Comparison of ENCODE assay signal across 8 mouse cellular contexts in the genomic region with DNA sequence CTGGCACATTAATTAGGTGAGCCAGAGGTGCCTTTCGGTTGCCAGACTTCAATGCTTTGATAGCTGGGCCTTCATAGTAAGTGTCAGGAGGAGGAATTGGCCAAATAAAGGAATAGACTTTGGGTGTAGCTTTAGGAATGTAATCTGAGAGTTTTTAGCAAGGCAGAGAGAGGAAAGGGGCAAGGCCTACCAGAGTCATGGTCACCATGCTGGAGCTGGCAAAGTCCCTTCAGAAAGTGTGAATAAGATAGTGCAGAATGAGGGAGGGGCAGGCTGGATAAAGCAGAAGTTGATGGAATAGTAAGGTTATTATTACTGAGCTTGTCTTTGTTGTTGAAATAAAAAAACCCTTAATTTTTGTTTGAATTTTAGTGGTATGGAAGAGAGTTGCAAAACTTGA. TPM values are rescaled to one million over a fixed set of nuclear protein-coding genes. Genes with fewer than 3 reads are reported as not detected.
DNase-seq lines count a peak whose midpoint lies in the region; ATAC-seq and TF ChIP-seq lines count a peak whose summit lies in the region.

No protein-coding gene starts in this region.

- H3K27me3 ChIP-seq in hindbrain, postnatal 0 days (ENCODE audit: insufficient read depth, low read length), result no peaks in the 10 kb centered on the region
- no peaks in the 10 kb centered on the region for H3K27me3 ChIP-seq in neural tube, embryonic 12.5 days (replicated peaks)

- H3K9ac ChIP-seq in hindbrain, postnatal 0 days (replicated peaks; ENCODE audit: low read length), result peak overlapping the region; percentile 86
- peak overlapping the region; percentile 84 for H3K9ac ChIP-seq in neural tube, embryonic 12.5 days

- H3K9me3 ChIP-seq in hindbrain, postnatal 0 days (ENCODE audit: low read length), result no peaks in the 10 kb centered on the region
- no peaks in the 10 kb centered on the region for H3K9me3 ChIP-seq in neural tube, embryonic 12.5 days

- peak overlapping the region; percentile 91 for H3K27ac ChIP-seq in layer of hippocampus, adult 2 months
- H3K27ac ChIP-seq in cortical plate, adult 2 months (ENCODE audit: insufficient read depth, low read length), result no peak overlapping the region
- peak overlapping the region; percentile 95 for H3K27ac ChIP-seq in hindbrain, postnatal 0 days
- H3K27ac ChIP-seq in neural tube, embryonic 12.5 days, result no peak overlapping the region

- peak overlapping the region; percentile 86 for H3K4me2 ChIP-seq in hindbrain, postnatal 0 days (ENCODE audit: low read depth, low read length)
- H3K4me2 ChIP-seq in neural tube, embryonic 12.5 days (replicated peaks), result peak overlapping the region; percentile 72

- H3K4me3 ChIP-seq in layer of hippocampus, adult 2 months, result peak overlapping the region; percentile 85
- peak overlapping the region; percentile 80 for H3K4me3 ChIP-seq in cortical plate, adult 2 months (ENCODE audit: insufficient read depth, low read length)
- peak overlapping the region; percentile 80 for H3K4me3 ChIP-seq in hindbrain, postnatal 0 days (ENCODE audit: low read length)
- H3K4me3 ChIP-seq in neural tube, embryonic 12.5 days, result peak overlapping the region; percentile 62

- DNase-seq in layer of hippocampus, adult 2 months (ENCODE audit: low spot score in 2 of 2), result no peak
- DNase-seq in layer of hippocampus, adult 11-12 months (ENCODE audit: low spot score), result no peak
- no peak for DNase-seq in hindbrain, postnatal 0 days (ENCODE audit: low spot score)
- DNase-seq in ovary, postnatal 10 days (ENCODE audit: low spot score), result no peak
- DNase-seq in left cerebral cortex, adult 9 months (ENCODE audit: low spot score in 2 of 2), result no peak
- DNase-seq in thymus, adult 18-20 months, result no peak

- no peaks in the 10 kb centered on the region; the same call in 1 of the 2 replicates for H3K36me3 ChIP-seq in hindbrain, postnatal 0 days (ENCODE audit: insufficient read depth, low read length)
- peaks cover 17% of the 10 kb centered on the region for H3K36me3 ChIP-seq in neural tube, embryonic 12.5 days

- TF ChIP-seq POLR2A in cortical plate, adult 2 months (IDR thresholded peaks at IDR 0.05; ENCODE audit: extremely low read depth, insufficient read depth, low read length), result no peak

- H3K4me1 ChIP-seq in cortical plate, adult 2 months (ENCODE audit: control insufficient read depth, insufficient read depth, low read length), result no peaks in the 10 kb centered on the region
- peaks cover 11% of the 10 kb centered on the region for H3K4me1 ChIP-seq in hindbrain, postnatal 0 days (ENCODE audit: insufficient read depth, low read length)
- H3K4me1 ChIP-seq in neural tube, embryonic 12.5 days, result peaks cover 15% of the 10 kb centered on the region

- 33% methylated on average over 1 of the region's 1 CpGs for WGBS in hindbrain, postnatal 0 days
- WGBS in neural tube, embryonic 12.5 days, result 34% methylated on average over 1 of the region's 1 CpGs

- ATAC-seq in hindbrain, postnatal 0 days, result no peak
- no peak for ATAC-seq in neural tube, embryonic 12.5 days (ENCODE audit: low FRiP score, low read depth)

- TF ChIP-seq CTCF in layer of hippocampus, adult 2 months (conservative IDR thresholded peaks at IDR 0.05), result no peak
- no peak for TF ChIP-seq CTCF in cortical plate, adult 2 months (IDR thresholded peaks at IDR 0.05; ENCODE audit: extremely low read depth, insufficient read depth, low read length)
- no peak for TF ChIP-seq CTCF in hindbrain, postnatal 0 days (IDR thresholded peaks at IDR 0.05; ENCODE audit: low read depth)

RNA-seq across cellular contexts. Expression of a gene that starts 1.0 kb away (rescaled TPM):
- 10 to 100 TPM; 22.1 to 22.7 TPM for total RNA-seq in layer of hippocampus, adult 2 months (2021)
- polyA plus RNA-seq in cortical plate, adult 2 months (2012; rRNA removed), result 15.8 and 16.6 TPM in 2 replicates
- 8.8 and 15.6 TPM in 2 replicates for total RNA-seq in hindbrain, postnatal 0 days (2014; rRNA removed)
- 10.6 and 11.9 TPM in 2 replicates for polyA plus RNA-seq in hindbrain, postnatal 0 days (2015; fragmentation: Nextera tagmentation; extraction: Ambion mirVana)
- polyA plus RNA-seq in neural tube, embryonic 12.5 days (2016; fragmentation: Nextera tagmentation; extraction: Ambion mirVana), result 17.6 and 19.8 TPM in 2 replicates

RNA-seq across cellular contexts. Expression of a gene that starts 13.5 kb away (rescaled TPM):
- total RNA-seq in layer of hippocampus, adult 2 months (2021), result not detected
- not detected in 2 replicates for polyA plus RNA-seq in cortical plate, adult 2 months (2012; rRNA removed)
- total RNA-seq in hindbrain, postnatal 0 days (2014; rRNA removed), result not detected in 2 replicates
- polyA plus RNA-seq in hindbrain, postnatal 0 days (2015; fragmentation: Nextera tagmentation; extraction: Ambion mirVana), result not detected in 2 replicates
- not detected in 2 replicates for polyA plus RNA-seq in neural tube, embryonic 12.5 days (2016; fragmentation: Nextera tagmentation; extraction: Ambion mirVana)

Comparison
In these comparisons a context has a peak if more than half of its experiments do, and no peak if none do; other contexts are left out.
1. H3K27ac ChIP-seq: peak in layer of hippocampus, adult 2 months (single experiment) and hindbrain, postnatal 0 days (single experiment); none in cortical plate, adult 2 months (single experiment) and neural tube, embryonic 12.5 days (single experiment).
2. Peak in every context shown above with its lines, with median percentiles within 50 percentile points of each other: H3K4me3 ChIP-seq.